Mouse (Mus musculus) gastrocnemius, postnatal 36 days (tissue): ENCODE data around the gene Olfr1388. TPM values are rescaled to one million over a fixed set of nuclear protein-coding genes. Genes with fewer than 3 reads are reported as not detected.
"Not testable (repeated sequence)": the region's sequence is repeated elsewhere in the genome, so short reads cannot be mapped to it uniquely, and the experiment has no call there.

Source experiments
- DNase-seq, 2 experiments: peaks; one replicate each; pipeline ENCODE4 v3.0.0; 2022
- intact Hi-C: fragments of 180-260 bp; cut with DNase I; formaldehyde crosslinking; loops from one replicate; pipeline ENCODE4 v1.15.1; 2025
- long read RNA-seq, 2 experiments: library from polyadenylated mRNA; stranded (forward); transcript quantifications; one replicate each; pipeline ENCODE4 v2.0.0; 2021
- total RNA-seq, 2 experiments: library from RNA; stranded (reverse); gene quantifications; 2 replicates each; pipeline ENCODE4 v1.2.3; 2021

The Olfr1388 gene
- under 1 TPM in 1 of 2 experiments, not detected in 1; 0.08 TPM for total RNA-seq
- long read RNA-seq, experiment 1: 0 reads
- long read RNA-seq, experiment 2: 0 reads

GRCm38 (mm10) chr11:49436411-49436810 lies at the start of gene Olfr1388:
TSS of gene Olfr1388 (plus strand) at chr11:49436624.
- no peak for DNase-seq
- intact Hi-C loops: no loop called here

- DNase-seq, intact Hi-C loops: not testable (repeated sequence)
These were observed 43.7 kb upstream of the Olfr1388 start for GRCm38 (mm10) chr11:49392707-49393106.

DNA sequence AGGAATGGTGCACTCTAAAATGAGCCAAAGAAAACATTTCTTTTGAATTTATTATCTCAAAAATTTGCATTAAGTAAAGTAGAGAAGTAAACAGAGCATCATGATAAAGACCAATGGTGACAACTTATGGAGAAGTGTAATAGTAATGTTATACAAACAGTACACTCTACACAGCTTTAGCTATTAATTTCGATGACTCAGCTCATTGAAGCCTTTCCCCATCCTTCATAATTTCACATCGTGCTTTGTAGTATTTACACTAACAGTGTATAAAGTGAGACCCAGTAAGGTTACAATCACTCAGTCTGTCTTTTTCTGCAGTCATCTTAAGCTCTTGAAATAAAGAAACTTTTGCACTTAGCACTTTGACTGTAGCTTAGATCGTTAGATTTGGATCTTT lies 29.6 kb upstream of the Olfr1388 start:
- intact Hi-C loops: no loop called here
- DNase-seq: no peak

DNA sequence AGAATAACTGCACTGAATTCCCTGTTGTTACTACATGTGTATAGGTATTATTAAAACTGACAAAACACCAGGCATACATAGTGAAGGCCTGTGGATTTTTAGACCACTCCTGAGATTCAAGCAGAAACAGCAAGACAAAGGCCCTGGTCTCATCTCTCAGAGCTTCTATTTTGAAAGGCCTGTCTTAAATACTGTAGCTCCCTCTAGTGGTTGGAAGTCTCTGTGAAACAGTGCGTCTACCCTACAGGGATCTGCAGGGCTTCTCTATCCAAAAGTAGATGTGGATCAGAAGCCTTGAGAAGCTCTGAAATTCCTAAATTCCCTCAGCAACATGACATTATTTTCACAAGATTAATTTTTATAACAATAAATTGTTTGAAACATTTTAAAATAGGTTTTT lies 25.9 kb upstream of the Olfr1388 start:
- no peak for DNase-seq
- intact Hi-C loops: no loop called here

DNA sequence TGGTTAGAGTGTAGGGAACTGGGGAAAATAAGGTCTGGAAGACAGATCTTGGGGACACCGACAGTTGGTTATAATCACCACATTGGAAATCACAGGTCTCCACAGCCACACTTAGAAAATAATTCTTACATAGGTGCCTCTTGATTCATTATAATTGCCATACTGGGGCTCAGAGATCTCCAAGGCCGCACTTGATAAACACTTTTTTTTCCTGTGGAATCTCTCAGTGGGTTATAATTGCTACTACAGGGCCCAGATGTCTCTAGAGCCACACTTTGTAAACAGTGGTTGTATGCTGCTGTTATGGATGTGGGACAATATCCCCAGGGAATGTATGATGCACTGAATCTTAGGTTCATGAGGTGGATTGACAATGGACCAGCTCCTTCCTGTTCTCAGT lies 13.7 kb upstream of the Olfr1388 start, which contains the start of gene Olfr1389:
Olfr1389 (plus strand) TSS at position 301 of the 400 bp plus-strand sequence.
- no peak for DNase-seq
- intact Hi-C loops: no loop called here

- no peak for DNase-seq
- intact Hi-C loops: no loop called here
These were observed 11.0 kb upstream of the Olfr1388 start for GRCm38 (mm10) chr11:49425257-49425927.

DNA sequence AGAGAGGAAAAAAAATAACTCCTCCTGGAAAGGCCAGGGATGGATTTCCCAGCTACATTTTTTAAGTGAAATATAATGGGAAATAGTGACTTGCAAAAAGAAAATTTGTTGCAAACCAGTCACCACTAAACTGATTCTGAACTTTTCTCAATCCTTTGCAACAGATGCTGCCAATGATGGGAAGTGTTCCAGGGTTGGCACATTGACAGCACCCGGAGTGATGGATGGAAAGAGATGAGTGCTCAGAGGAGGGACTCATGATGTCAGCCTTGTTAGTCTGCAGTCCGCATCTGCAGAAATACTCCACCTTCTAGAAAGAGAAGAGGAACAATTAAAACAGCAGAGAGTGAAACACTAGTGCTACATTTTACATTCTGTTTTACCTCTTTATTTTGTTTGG lies 6.8 kb upstream of the Olfr1388 start:
- intact Hi-C loops: no loop called here
- no peak for DNase-seq

- no peak for DNase-seq
- intact Hi-C loops: no loop called here
These were observed 18.6 kb downstream of the Olfr1388 start, which contains the start of gene Olfr1387 for GRCm38 (mm10) chr11:49455043-49455442. TSS of gene Olfr1387 (plus strand) at chr11:49455343.

- intact Hi-C loops: not testable (repeated sequence)
These were observed 28.3 kb downstream of the Olfr1388 start, which contains the start of gene Olfr1386 for GRCm38 (mm10) chr11:49464746-49465145. TSS of gene Olfr1386 (plus strand) at chr11:49465046.

GRCm38 (mm10) chr11:49485973-49486372 lies 49.5 kb downstream of the Olfr1388 start:
- DNase-seq: no peak

More at GRCm38 (mm10) chr11:49464746-49465145, 28.3 kb downstream of the Olfr1388 start, which contains the start of gene Olfr1386:
- DNase-seq: not testable (repeated sequence)

DNA sequence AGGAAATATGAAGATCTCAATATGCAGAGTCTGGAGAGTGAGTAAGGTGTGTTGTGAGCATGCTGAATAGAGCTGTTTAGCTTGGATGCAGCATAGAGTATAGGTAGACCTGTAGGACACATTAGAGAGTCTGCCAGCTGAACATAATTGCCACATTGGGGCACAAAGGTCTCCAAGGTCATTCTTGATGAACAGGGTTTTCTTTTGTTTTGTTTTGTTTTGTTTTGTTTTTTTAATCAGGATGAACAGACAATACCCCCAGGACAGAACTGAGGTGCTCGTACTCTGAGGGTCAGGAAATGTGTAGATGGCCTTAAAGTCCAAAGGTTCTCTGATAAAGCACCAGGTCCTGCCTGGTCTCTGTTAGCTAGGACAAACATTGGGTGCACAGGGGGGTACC lies 52.3 kb downstream of the Olfr1388 start, which contains the start of gene Olfr1385:
Olfr1385 (plus strand) TSS at position 301 of the 400 bp plus-strand sequence.
- DNase-seq, intact Hi-C loops: not testable (repeated sequence)

More at GRCm38 (mm10) chr11:49485973-49486372, 49.5 kb downstream of the Olfr1388 start:
- intact Hi-C loops: no loop called here

Other genes with a start within 250 kb of the Olfr1388 start
- 1 to 10 TPM; 2.1 to 4.3 TPM for gene Btnl9, start 249.5 kb upstream of the Olfr1388 start, total RNA-seq
- gene Zfp62, start 233.3 kb upstream of the Olfr1388 start, total RNA-seq: 10 to 100 TPM; 17.2 to 20.9 TPM
- 10 to 100 TPM; 41.3 to 41.5 TPM for gene Mgat1, start 192.4 kb upstream of the Olfr1388 start, total RNA-seq
- not detected for gene Olfr1393, start 158.3 kb upstream of the Olfr1388 start, total RNA-seq
- not detected for gene Olfr1392, start 151.3 kb upstream of the Olfr1388 start, total RNA-seq
- not detected for gene Olfr10, start 131.9 kb upstream of the Olfr1388 start, total RNA-seq
- gene Olfr1391, start 113.9 kb upstream of the Olfr1388 start, total RNA-seq: not detected
- gene Olfr1390, start 101.4 kb upstream of the Olfr1388 start, total RNA-seq: not detected
- gene Olfr1389, start 13.6 kb upstream of the Olfr1388 start, total RNA-seq: not detected
- gene Olfr1387, start 18.7 kb downstream of the Olfr1388 start, total RNA-seq: not detected
- not detected for gene Olfr1386, start 28.4 kb downstream of the Olfr1388 start, total RNA-seq
- not detected for gene Olfr1385, start 52.4 kb downstream of the Olfr1388 start, total RNA-seq
- not detected for gene Olfr1384, start 70.1 kb downstream of the Olfr1388 start, total RNA-seq
- gene Olfr1383, start 83.0 kb downstream of the Olfr1388 start, total RNA-seq: under 1 TPM in 1 of 2 experiments, not detected in 1; 0.32 TPM
- not detected for gene Olfr1382, start 91.6 kb downstream of the Olfr1388 start, total RNA-seq
- gene Olfr1381, start 106.8 kb downstream of the Olfr1388 start, total RNA-seq: not detected
- gene Olfr1380, start 120.3 kb downstream of the Olfr1388 start, total RNA-seq: not detected
- 1 to 10 TPM; 1.9 to 2.9 TPM for gene Flt4, start 172.6 kb downstream of the Olfr1388 start, total RNA-seq
- not detected for gene Scgb3a1, start 227.0 kb downstream of the Olfr1388 start, total RNA-seq